11 mouse cellular contexts compared by ENCODE assay signal in genomic region chr2:35397096-35397495, GRCm38 (mm10). TPM values are rescaled to one million over a fixed set of nuclear protein-coding genes. Genes with fewer than 3 reads are reported as not detected.
DNase-seq lines count a peak whose midpoint lies in the region; TF ChIP-seq lines count a peak whose summit lies in the region.
"Had no signal": no experiment of that assay in that cellular context is flagged by ENCODE, and none has a peak within 500 bp of the region (broad histone marks: within the 10 kb centered on the region; RNA-seq: fewer than 3 reads in every experiment).

4930402F06Rik (minus strand) TSS chr2:35397175.

- DNase-seq in heart, embryonic 10.5 days (ENCODE audit: low spot score), result no peak
- no peak for DNase-seq in heart, postnatal 14 days
- no peak for DNase-seq in testis, postnatal 14 days (ENCODE audit: low spot score)
- peak; percentile 42 to 47 for DNase-seq in left cerebral cortex, postnatal 36 days (ENCODE audit: low spot score in 2 of 2)
- no peak for DNase-seq in Muller cell, postnatal 12 days (ENCODE audit: inconsistent ontology term)
- no peak for DNase-seq in gastrocnemius, postnatal 36 days
- no peak for DNase-seq in thymus, postnatal 0 days (ENCODE audit: low spot score)

- H3K9me3 ChIP-seq in heart, embryonic 10.5 days, result no peaks in the 10 kb centered on the region
- H3K9me3 ChIP-seq: limb, embryonic 13.5 days had no signal

- peaks cover 8% of the 10 kb centered on the region for H3K4me1 ChIP-seq in heart, embryonic 10.5 days
- H3K4me1 ChIP-seq in testis, adult 2 months (ENCODE audit: control insufficient read depth, insufficient read depth, low read length), result peaks cover 8% of the 10 kb centered on the region
- H3K4me1 ChIP-seq: limb, embryonic 13.5 days had no signal

- intact Hi-C loops in heart, postnatal 14 days (cut with DNase I), result loop anchor here (1.0 to 5.0 kb wide), 4 partner anchors 45 to 180 kb away; no protein-coding TSS in a partner anchor
- intact Hi-C loops in left cerebral cortex, postnatal 36 days (cut with DNase I), result loop anchor here (2.0 to 5.0 kb wide), 2 partner anchors 98 to 110 kb away; no protein-coding TSS in a partner anchor
- intact Hi-C loops in gastrocnemius, postnatal 36 days (cut with DNase I), result loop anchor here (2.0 to 5.0 kb wide), 2 partner anchors 50 to 98 kb away; no protein-coding TSS in a partner anchor

- 0 out of 2 replicates have a peak within 1 kb of the TSS, but pooled peaks have one; percentile 3 for H3K27ac ChIP-seq in heart, embryonic 10.5 days
- H3K27ac ChIP-seq in testis, adult 2 months (ENCODE audit: control insufficient read depth, insufficient read depth, low read depth, low read length), result no peak within 1 kb of the TSS
- H3K27ac ChIP-seq: limb, embryonic 13.5 days had no signal

- WGBS in heart, embryonic 10.5 days, result 71% methylated on average over 5 of the region's 5 CpGs

- TF ChIP-seq POLR2A in testis, adult 2 months (IDR thresholded peaks at IDR 0.05; ENCODE audit: control insufficient read depth, low read depth, low read length), result no peak

- TF ChIP-seq CTCF in testis, adult 2 months (IDR thresholded peaks at IDR 0.05; ENCODE audit: control insufficient read depth, insufficient read depth, insufficient replicate concordance, low read depth, low read length), result no peak

- no peak within 1 kb of the TSS for H3K4me3 ChIP-seq in heart, embryonic 10.5 days
- peak within 1 kb of the TSS; percentile 71 for H3K4me3 ChIP-seq in testis, adult 2 months (ENCODE audit: control insufficient read depth, low read depth, low read length)
- H3K4me3 ChIP-seq: limb, embryonic 13.5 days had no signal

- H3K27me3 ChIP-seq in heart, embryonic 10.5 days (ENCODE audit: insufficient read depth, poor library complexity, severe bottlenecking), result no peaks in the 10 kb centered on the region
- no peaks in the 10 kb centered on the region for H3K27me3 ChIP-seq in testis, adult 2 months (ENCODE audit: control insufficient read depth, insufficient read depth, low read length)
- H3K27me3 ChIP-seq: limb, embryonic 13.5 days had no signal

- H3K36me3 ChIP-seq in heart, embryonic 10.5 days, result peaks cover 11% of the 10 kb centered on the region; the same call in 1 of the 2 replicates
- H3K36me3 ChIP-seq in testis, adult 2 months (ENCODE audit: control insufficient read depth, insufficient read depth, low read length), result no peaks in the 10 kb centered on the region
- H3K36me3 ChIP-seq: limb, embryonic 13.5 days had no signal

RNA-seq across cellular contexts. Expression of gene 4930402F06Rik, which starts in this region (rescaled TPM):
- not detected in 2 replicates for polyA plus RNA-seq in heart, embryonic 10.5 days (2016; fragmentation: Nextera tagmentation; extraction: Ambion mirVana)
- total RNA-seq in heart, postnatal 14 days (2021), result not detected
- 3.3 and 4.5 TPM in 2 replicates for polyA plus RNA-seq in testis, adult 2 months (2012; rRNA removed)
- not detected for total RNA-seq in left cerebral cortex, postnatal 36 days (2021)
- not detected for total RNA-seq in gastrocnemius, postnatal 36 days (2021)
- polyA plus RNA-seq in thymus, postnatal 0 days (2015; fragmentation: Nextera tagmentation; extraction: Ambion mirVana), result not detected in 2 replicates
- polyA plus RNA-seq: frontal cortex, adult 2 months; limb, embryonic 13.5 days; neural tube, embryonic 14.5 days had no signal

Comparison
In these comparisons a context has a peak if more than half of its experiments do, and no peak if none do; other contexts are left out.
1. Peak in DNase-seq in left cerebral cortex, postnatal 36 days; RNA of the gene not detected or under 1 TPM.